Mouse (Mus musculus): ENCODE data around the gene Ccdc81. TPM values are rescaled to one million over a fixed set of nuclear protein-coding genes. Genes with fewer than 3 reads are reported as not detected.

The Ccdc81 gene
- polyA plus RNA-seq, 1 experiment: 0.24 TPM

GRCm38 (mm10) chr7:89833521-89833920 lies 69.9 kb downstream of the Ccdc81 start:
- TF ChIP-seq EP300 (IDR thresholded peaks at IDR 0.05; ENCODE audit: insufficient read depth, low read depth, low read length): no peak
- no peak for TF ChIP-seq POLR2A (IDR thresholded peaks at IDR 0.05; ENCODE audit: insufficient read depth, low read length)
- no peak for TF ChIP-seq CTCF (IDR thresholded peaks at IDR 0.05; ENCODE audit: low read depth, low read length)

GRCm38 (mm10) chr7:89829201-89829600 lies 74.2 kb downstream of the Ccdc81 start:
- no peaks in the 10 kb centered on the region for H3K27me3 ChIP-seq (ENCODE audit: control insufficient read depth, insufficient read depth, low read length, poor library complexity, severe bottlenecking)

More at GRCm38 (mm10) chr7:89833521-89833920, 69.9 kb downstream of the Ccdc81 start:
- Histone ChIP-seq H3K36me3 (ENCODE audit: control insufficient read depth, insufficient read depth, low read length, poor library complexity, severe bottlenecking) (no peaks in the 10 kb centered on the region), H3K4me1 (ENCODE audit: control insufficient read depth, insufficient read depth, low read length) (no peaks in the 10 kb centered on the region), H3K4me3 (ENCODE audit: low read depth, low read length) (no peak overlapping the region), H3K27me3 (ENCODE audit: control insufficient read depth, insufficient read depth, low read length, poor library complexity, severe bottlenecking) (no peaks in the 10 kb centered on the region), H3K9me3 (replicated peaks; ENCODE audit: control insufficient read depth, insufficient read depth, low read length, poor library complexity, severe bottlenecking) (no peaks in the 10 kb centered on the region), H3K27ac (ENCODE audit: insufficient read depth, low read length) (no peak overlapping the region), H3K9ac (ENCODE audit: low read depth, poor library complexity, severe bottlenecking) (no peak overlapping the region)

GRCm38 (mm10) chr7:89828436-89829065 lies 74.9 kb downstream of the Ccdc81 start:
- no peaks in the 10 kb centered on the region for H3K27me3 ChIP-seq (ENCODE audit: control insufficient read depth, insufficient read depth, low read length, poor library complexity, severe bottlenecking)
- no peak overlapping the region for H3K27ac ChIP-seq (ENCODE audit: insufficient read depth, low read length)
- H3K9ac ChIP-seq (ENCODE audit: low read depth, poor library complexity, severe bottlenecking): no peak overlapping the region
- no peaks in the 10 kb centered on the region for H3K36me3 ChIP-seq (ENCODE audit: control insufficient read depth, insufficient read depth, low read length, poor library complexity, severe bottlenecking)
- TF ChIP-seq POLR2A (IDR thresholded peaks at IDR 0.05; ENCODE audit: insufficient read depth, low read length) (no peak), CTCF (IDR thresholded peaks at IDR 0.05; ENCODE audit: low read depth, low read length) (no peak), EP300 (IDR thresholded peaks at IDR 0.05; ENCODE audit: insufficient read depth, low read depth, low read length) (no peak)
- peaks cover 7% of the 10 kb centered on the region for H3K9me3 ChIP-seq (replicated peaks; ENCODE audit: control insufficient read depth, insufficient read depth, low read length, poor library complexity, severe bottlenecking)
- H3K4me1 ChIP-seq (ENCODE audit: control insufficient read depth, insufficient read depth, low read length): no peaks in the 10 kb centered on the region
- H3K4me3 ChIP-seq (ENCODE audit: low read depth, low read length): no peak overlapping the region

More at GRCm38 (mm10) chr7:89829201-89829600, 74.2 kb downstream of the Ccdc81 start:
- Histone ChIP-seq H3K9ac (ENCODE audit: low read depth, poor library complexity, severe bottlenecking) (no peak overlapping the region), H3K36me3 (ENCODE audit: control insufficient read depth, insufficient read depth, low read length, poor library complexity, severe bottlenecking) (no peaks in the 10 kb centered on the region), H3K4me3 (ENCODE audit: low read depth, low read length) (no peak overlapping the region), H3K4me1 (ENCODE audit: control insufficient read depth, insufficient read depth, low read length) (no peaks in the 10 kb centered on the region), H3K9me3 (replicated peaks; ENCODE audit: control insufficient read depth, insufficient read depth, low read length, poor library complexity, severe bottlenecking) (peaks cover 7% of the 10 kb centered on the region), H3K27ac (ENCODE audit: insufficient read depth, low read length) (no peak overlapping the region)
- TF ChIP-seq CTCF (IDR thresholded peaks at IDR 0.05; ENCODE audit: low read depth, low read length) (no peak), POLR2A (IDR thresholded peaks at IDR 0.05; ENCODE audit: insufficient read depth, low read length) (no peak), EP300 (IDR thresholded peaks at IDR 0.05; ENCODE audit: insufficient read depth, low read depth, low read length) (no peak)

Other genes starting within 250 kb of the Ccdc81 start
- 63.0 and 64.7 TPM in 2 replicates for gene Hikeshi, start 37.6 kb upstream of the Ccdc81 start, polyA plus RNA-seq (2011; ENCODE audit: insufficient read depth, insufficient read length, low read depth, missing spikeins)
- 293 and 327 TPM in 2 replicates for gene Eed, start 77.4 kb upstream of the Ccdc81 start, polyA plus RNA-seq (2011; ENCODE audit: insufficient read depth, insufficient read length, low read depth, missing spikeins)
- gene Picalm, start 226.6 kb upstream of the Ccdc81 start, polyA plus RNA-seq (2011; ENCODE audit: insufficient read depth, insufficient read length, low read depth, missing spikeins): 175 and 177 TPM in 2 replicates

All from ES-Bruce4 (cell line).